Mouse (Mus musculus): ENCODE data around the gene 0610037L13Rik. TPM values are rescaled to one million over a fixed set of nuclear protein-coding genes. Genes with fewer than 3 reads are reported as not detected.

The 0610037L13Rik gene
- polyA plus RNA-seq, 1 experiment from 2014 or later, result 132 TPM

- H3K4me2 ChIP-seq (replicated peaks), result no peak overlapping the region
- H3K9ac ChIP-seq, result no peak overlapping the region
- 83% methylated on average over 2 of the region's 2 CpGs for WGBS
- H3K27ac ChIP-seq, result no peak overlapping the region
- no peak for ATAC-seq (ENCODE audit: insufficient number of reproducible peaks, insufficient read depth, low FRiP score, low TSS enrichment)
- no peaks in the 10 kb centered on the region for H3K27me3 ChIP-seq
- no peaks in the 10 kb centered on the region for H3K9me3 ChIP-seq
- H3K4me1 ChIP-seq, result no peaks in the 10 kb centered on the region
- no peaks in the 10 kb centered on the region for H3K36me3 ChIP-seq
- H3K4me3 ChIP-seq, result no peak overlapping the region
These were observed 54.5 kb downstream of the 0610037L13Rik start for GRCm38 (mm10) chr4:107944141-107944540.

Other genes starting within 250 kb of the 0610037L13Rik start
- 2.1 and 2.6 TPM in 2 replicates for gene Dmrtb1, start 205.6 kb upstream of the 0610037L13Rik start, polyA plus RNA-seq (2016; fragmentation: Nextera tagmentation; extraction: Ambion mirVana)
- gene Lrp8, start 87.6 kb upstream of the 0610037L13Rik start, polyA plus RNA-seq (2016; fragmentation: Nextera tagmentation; extraction: Ambion mirVana), result 6.2 and 7.2 TPM in 2 replicates
- 217 and 223 TPM in 2 replicates for gene Magoh, start 10.1 kb upstream of the 0610037L13Rik start, polyA plus RNA-seq (2016; fragmentation: Nextera tagmentation; extraction: Ambion mirVana)
- 26.1 and 31.1 TPM in 2 replicates for gene Cpt2, start 33.8 kb downstream of the 0610037L13Rik start, polyA plus RNA-seq (2016; fragmentation: Nextera tagmentation; extraction: Ambion mirVana)
- not detected in 2 replicates for gene Slc1a7, start 78.5 kb downstream of the 0610037L13Rik start, polyA plus RNA-seq (2016; fragmentation: Nextera tagmentation; extraction: Ambion mirVana)
- 0.41 and 0.79 TPM in 2 replicates for gene Podn, start 206.6 kb downstream of the 0610037L13Rik start, polyA plus RNA-seq (2016; fragmentation: Nextera tagmentation; extraction: Ambion mirVana)